Mouse (Mus musculus): ENCODE results near the gene Map3k3.

- TF ChIP-seq CTCF (IDR thresholded peaks at IDR 0.05; ENCODE audit: low read depth) (no peak), EP300 (IDR thresholded peaks at IDR 0.05; ENCODE audit: low read depth) (no peak)
Observed at GRCm38 (mm10) chr11:106193371-106194154, 109.2 kb downstream of the Map3k3 start.
